Mouse (Mus musculus) right cerebral cortex, postnatal 25 days (tissue): ENCODE results near the gene Efl1.

Experiments
- DNase-seq: peaks from one replicate; pipeline ENCODE4 v3.0.0; 2022

Gene Efl1

DNA sequence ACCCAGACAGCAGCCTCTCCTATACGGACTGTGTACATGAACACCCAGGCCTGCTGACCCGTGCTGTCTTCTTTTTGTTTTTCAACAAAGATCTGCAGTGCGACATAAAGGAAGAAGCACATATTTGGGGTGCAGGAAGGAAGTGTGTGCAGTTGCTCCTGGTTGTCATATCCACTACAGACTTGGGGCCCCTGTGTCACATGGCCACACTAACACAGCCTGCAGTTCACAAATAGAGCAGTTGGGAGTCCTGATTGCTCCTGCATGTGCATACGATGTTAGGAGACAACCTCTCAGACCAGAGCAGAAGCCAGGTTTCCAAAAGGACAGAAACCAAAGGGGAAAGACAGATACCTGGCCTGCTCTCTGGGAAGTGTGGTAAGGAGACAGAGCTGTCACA is 172.2 kb downstream of the Efl1 start:
- no peak for DNase-seq

DNA sequence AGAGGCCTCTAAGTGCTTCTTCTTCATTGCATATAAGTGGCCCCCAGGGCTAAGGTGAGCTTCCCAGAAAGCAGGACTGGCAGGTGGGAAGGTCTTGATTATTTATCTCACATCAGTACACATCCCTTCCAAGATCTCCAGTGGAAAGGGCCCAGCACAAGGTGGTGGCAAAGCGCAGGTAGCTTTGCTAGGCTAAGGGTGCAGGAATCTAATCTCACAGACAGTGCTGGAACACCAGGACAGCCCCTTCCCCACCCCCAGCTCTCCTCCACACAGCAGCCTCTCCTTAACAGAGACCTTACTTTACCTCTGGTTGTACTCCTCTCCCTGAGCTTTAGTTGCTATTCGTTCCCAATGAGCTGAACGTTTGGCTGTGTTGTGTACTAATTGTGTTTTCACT is 173.1 kb downstream of the Efl1 start:
- no peak for DNase-seq

DNA sequence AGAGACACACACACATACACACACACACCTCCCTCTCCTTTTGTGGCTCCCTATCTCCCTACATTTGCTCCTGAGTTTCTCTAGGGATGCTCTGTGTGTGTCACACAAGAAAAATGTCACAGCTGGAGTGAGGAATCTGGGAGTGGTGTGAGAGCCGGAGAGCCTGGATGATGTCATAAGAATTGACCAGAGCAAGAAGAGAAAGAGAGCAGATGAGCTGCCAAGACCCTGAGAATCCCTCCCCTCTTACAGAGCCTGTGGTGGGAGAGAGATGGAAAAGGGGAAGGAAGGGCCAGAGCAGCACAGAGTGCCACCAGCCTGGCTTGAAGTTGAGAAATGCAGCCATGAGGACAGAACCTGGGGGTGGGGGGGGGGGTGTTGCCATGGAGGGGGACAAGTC is 174.1 kb downstream of the Efl1 start:
- DNase-seq: no peak
